Mouse (Mus musculus) spleen, postnatal 10 days (tissue): Measurements from ENCODE around the gene Syt16.
A peak's percentile ranks its signal among the peaks of the same experiment; 100 is the strongest.

Experiments
- DNase-seq, 2 experiments: peaks; one replicate each; pipeline ENCODE4 v3.0.0; 2021 to 2022; ENCODE audit warnings: low spot score in 2 of 2

Gene Syt16

GRCm38 (mm10) chr12:74316344-74316973 is 319.0 kb downstream of the Syt16 start, which contains the start of gene Gm11042:
Gene Gm11042, minus strand, starts transcription at chr12:74316394.
- no peak for DNase-seq

- DNase-seq: peak in 1 of 2 experiments; percentile 40
Measured at GRCm38 (mm10) chr12:74316989-74317759, 319.7 kb downstream of the Syt16 start.

- peak; percentile 16 to 62 for DNase-seq
Measured at GRCm38 (mm10) chr12:74320318-74320717, 322.9 kb downstream of the Syt16 start.

GRCm38 (mm10) chr12:74321981-74322380 is 324.5 kb downstream of the Syt16 start:
- no peak for DNase-seq
